Mouse (Mus musculus) bone marrow macrophage, adult 2 months (primary cell): Measurements from ENCODE around the gene 6030452D12Rik. TPM values are rescaled to one million over a fixed set of nuclear protein-coding genes. Genes with fewer than 3 reads are reported as not detected.

Experiments used
- H3K27ac ChIP-seq: 2 replicates; pipeline ENCODE4 v1.5.1; 2012; ENCODE audit warnings: low read depth, low read length; ENCODE audit not compliant: insufficient read depth
- H3K4me1 ChIP-seq: 2 replicates; pipeline ENCODE4 v1.6.1; 2012; ENCODE audit warnings: low read length; ENCODE audit not compliant: control insufficient read depth, insufficient read depth
- H3K4me3 ChIP-seq: 2 replicates; pipeline ENCODE4 v1.5.1; 2012; ENCODE audit warnings: mild to moderate bottlenecking, low read length, moderate library complexity; ENCODE audit not compliant: insufficient read depth
- CTCF ChIP-seq: IDR thresholded peaks from 2 replicates; pipeline ENCODE4 v1.5.1; 2012; ENCODE audit warnings: low read depth, mild to moderate bottlenecking, low read length, moderate library complexity
- POLR2A ChIP-seq: IDR thresholded peaks from 2 replicates; pipeline ENCODE4 v1.6.1; 2012; ENCODE audit warnings: mild to moderate bottlenecking, low read depth, low read length, borderline replicate concordance
- polyA plus RNA-seq: library from polyadenylated mRNA; stranded (reverse); fragments of >200 nt; gene quantifications from 2 replicates; pipeline ENCODE4 v1.2.4, GENCODE M21; 2012; ENCODE audit not compliant: missing spikeins, insufficient read depth, insufficient read length

Gene 6030452D12Rik
- not detected in 2 replicates for polyA plus RNA-seq

DNA sequence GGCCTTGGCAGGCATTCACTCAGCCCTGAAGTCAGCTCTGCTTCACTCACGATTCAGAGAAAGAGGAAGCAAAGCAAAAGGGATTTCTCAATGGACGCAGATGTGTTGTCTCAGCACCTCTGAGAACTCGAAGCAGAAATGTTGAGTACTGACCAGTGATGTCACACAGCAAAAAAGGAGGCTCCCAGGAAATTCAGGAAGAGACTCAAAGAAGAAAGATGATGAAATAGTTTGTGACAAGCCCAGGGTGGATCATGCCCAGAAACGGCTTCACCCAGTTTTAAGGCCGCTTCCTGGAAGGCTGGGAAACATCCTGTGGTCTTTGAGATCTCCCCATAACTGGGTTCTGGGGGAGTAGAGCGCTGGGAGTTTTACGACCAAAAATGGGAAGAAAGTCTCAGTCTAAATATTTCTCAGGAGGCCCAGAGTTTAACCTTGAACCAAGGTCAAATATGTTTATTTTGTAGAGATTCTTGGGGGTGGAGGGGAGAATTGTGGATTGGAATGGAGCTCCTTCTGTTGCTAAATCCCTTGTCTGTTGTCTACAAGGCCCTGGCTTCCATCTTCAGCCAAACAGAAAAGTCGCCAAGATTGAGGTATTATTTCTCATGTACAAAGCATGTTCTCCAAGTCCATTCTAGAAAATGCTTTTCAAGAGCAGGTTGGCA lies at the start of gene 6030452D12Rik:
Gene 6030452D12Rik (plus strand): TSS at position 505 of the 668 bp plus-strand sequence.
- H3K27ac ChIP-seq = peak within 1 kb of the TSS; percentile 7
- TF ChIP-seq POLR2A = no peak
- no peak for TF ChIP-seq CTCF
- peaks cover 21% of the 10 kb centered on the region for H3K4me1 ChIP-seq
- H3K4me3 ChIP-seq = no peak within 1 kb of the TSS

DNA sequence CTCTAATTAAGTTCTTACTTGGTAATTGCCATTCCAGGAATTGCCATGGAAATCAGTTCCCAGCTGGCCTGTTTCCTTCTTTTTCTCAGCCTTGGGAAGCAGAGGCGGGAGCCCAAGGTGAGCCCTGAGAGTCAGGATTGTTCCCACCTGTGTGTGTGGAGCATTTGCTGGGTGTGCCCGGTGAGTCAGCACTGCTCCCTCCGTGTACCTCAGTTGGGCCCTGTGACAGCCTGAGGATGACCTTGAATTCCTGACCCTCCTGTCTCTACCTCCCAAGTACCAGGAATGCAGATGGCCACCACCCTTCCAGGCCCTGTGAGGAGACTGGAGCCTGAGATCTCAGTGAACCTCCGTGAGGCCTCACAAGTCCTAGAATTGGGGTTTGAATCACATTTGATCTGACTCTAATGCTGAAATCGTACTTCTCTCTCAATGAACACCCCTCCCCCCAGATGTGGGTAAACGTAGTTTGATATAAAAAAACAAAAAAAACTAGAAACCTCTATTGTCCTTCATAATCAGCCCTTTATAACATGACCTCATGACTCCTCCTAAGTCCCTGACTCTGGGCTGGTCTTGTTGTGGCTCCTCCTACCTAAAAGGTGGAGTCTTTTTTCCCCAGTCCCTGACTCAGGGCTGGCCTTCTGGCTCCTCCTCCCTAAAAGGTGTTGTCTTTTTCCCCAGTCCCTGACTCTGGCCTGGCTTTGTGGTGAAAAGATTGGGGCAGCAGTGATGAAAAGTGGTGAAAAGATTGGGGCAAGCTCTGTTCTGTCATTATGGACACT lies 48.8 kb upstream of the 6030452D12Rik start:
- Histone ChIP-seq H3K27ac (no peak overlapping the region), H3K4me1 (no peaks in the 10 kb centered on the region), H3K4me3 (no peak overlapping the region)
- TF ChIP-seq CTCF (no peak), POLR2A (no peak)

DNA sequence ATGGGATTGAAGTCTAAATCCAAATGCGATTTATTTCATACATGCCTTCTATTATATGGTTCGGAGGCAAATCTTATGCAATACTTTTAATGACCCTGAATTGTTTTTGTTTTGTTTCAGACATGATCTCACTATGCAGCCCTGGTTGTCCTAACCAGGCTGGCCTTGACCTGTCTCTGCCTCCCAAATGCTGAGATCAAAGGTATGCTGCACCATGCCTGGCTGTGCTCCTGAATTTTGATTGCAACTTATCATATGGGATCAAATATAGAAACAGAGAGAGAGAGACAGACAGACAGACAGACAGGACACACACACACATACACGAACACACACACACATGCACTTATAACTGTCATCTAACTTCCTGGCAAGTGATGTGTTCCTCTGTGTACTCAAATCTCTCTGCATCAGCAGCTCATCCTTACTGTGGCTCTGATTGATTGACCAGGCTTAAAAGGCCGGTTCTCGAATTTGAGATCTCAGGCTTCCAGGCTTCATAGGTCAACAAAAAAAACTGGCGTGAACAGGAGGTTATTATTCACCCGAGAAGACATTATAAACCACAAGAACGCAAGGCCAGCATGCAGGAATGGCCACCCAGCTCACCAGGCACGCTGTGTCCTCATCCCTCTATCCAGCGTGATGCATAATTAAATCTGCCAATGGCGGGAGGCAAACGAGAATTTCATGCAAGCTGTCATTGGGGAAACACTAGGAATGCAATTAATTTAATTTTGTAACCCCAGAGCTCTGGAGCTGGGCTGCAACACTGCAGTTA lies 47.4 kb upstream of the 6030452D12Rik start:
- TF ChIP-seq CTCF = no peak
- no peak for TF ChIP-seq POLR2A
- Histone ChIP-seq H3K4me1 (no peaks in the 10 kb centered on the region), H3K4me3 (no peak overlapping the region), H3K27ac (no peak overlapping the region)

GRCm38 (mm10) chr8:106454036-106454435 lies 46.3 kb upstream of the 6030452D12Rik start:
- H3K27ac ChIP-seq = no peak overlapping the region
- H3K4me3 ChIP-seq = no peak overlapping the region
- H3K4me1 ChIP-seq = no peaks in the 10 kb centered on the region
- no peak for TF ChIP-seq POLR2A
- TF ChIP-seq CTCF = no peak

DNA sequence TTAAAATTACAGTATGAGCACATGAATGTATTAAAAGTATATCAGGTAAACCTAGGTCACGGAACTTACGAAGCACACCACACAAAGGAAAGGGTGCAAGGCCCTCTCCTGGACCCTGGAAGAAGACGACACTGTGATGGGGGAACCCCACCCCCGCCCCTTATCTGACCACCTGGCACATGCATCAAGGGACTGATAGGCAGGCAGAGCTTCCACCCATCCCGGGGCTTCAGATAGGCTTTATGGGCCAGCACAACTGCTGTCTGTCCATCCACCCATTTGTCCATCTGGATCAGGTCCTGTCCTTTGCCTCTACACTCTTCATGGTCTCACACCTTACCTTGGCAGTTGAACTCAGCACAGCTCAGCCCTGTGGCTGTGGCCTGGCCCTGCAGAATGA lies 38.2 kb upstream of the 6030452D12Rik start:
- TF ChIP-seq CTCF (no peak), POLR2A (no peak)
- H3K4me1 ChIP-seq = no peaks in the 10 kb centered on the region
- H3K4me3 ChIP-seq = no peak overlapping the region
- no peak overlapping the region for H3K27ac ChIP-seq

- TF ChIP-seq POLR2A (no peak), CTCF (no peak)
- Histone ChIP-seq H3K4me1 (no peaks in the 10 kb centered on the region), H3K27ac (no peak overlapping the region), H3K4me3 (no peak overlapping the region)
These were observed 36.5 kb upstream of the 6030452D12Rik start for GRCm38 (mm10) chr8:106463795-106464194.

DNA sequence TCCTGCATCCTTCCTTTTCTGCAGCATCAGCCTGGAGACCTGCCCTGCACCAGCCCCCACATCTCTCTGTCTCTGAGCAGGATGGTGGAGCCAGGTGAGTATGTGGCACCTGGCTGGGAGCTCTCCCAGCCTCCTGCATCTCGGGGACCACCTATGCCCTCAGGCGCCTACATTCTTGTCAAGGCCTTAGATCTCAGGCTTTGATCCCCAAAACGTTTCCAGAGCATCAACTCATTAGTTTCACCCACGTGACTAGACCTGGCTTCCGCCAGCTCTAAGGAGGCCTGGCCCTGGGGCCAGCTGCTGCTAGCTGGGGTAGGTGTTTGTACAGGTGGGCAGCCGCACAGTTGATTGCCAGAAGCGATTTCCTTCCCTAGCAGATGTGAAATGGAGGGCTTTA lies 30.8 kb upstream of the 6030452D12Rik start:
- H3K4me3 ChIP-seq = no peak overlapping the region
- TF ChIP-seq POLR2A = no peak
- TF ChIP-seq CTCF = no peak
- no peaks in the 10 kb centered on the region for H3K4me1 ChIP-seq
- no peak overlapping the region for H3K27ac ChIP-seq

DNA sequence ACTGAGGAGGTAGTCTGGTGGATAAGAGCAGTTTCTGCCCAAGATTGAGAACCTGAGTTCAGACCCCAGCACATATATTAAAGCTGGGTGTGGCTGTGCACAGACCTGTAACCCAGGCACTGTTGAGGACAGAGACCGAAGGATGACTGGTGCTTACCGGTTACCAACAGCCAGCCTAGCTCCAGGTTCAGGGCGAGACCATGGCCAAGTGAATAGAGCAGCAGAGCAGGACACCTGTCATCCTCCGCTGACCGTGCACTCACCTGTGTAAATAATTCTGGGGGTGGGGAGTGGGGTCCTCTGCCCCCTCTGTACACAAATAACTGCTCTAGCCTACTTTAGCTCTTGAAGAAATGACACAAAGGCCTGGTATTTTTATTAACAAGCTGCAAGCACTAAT lies 26.3 kb upstream of the 6030452D12Rik start:
- TF ChIP-seq POLR2A = no peak
- no peak for TF ChIP-seq CTCF
- no peaks in the 10 kb centered on the region for H3K4me1 ChIP-seq
- H3K27ac ChIP-seq = no peak overlapping the region
- H3K4me3 ChIP-seq = no peak overlapping the region

DNA sequence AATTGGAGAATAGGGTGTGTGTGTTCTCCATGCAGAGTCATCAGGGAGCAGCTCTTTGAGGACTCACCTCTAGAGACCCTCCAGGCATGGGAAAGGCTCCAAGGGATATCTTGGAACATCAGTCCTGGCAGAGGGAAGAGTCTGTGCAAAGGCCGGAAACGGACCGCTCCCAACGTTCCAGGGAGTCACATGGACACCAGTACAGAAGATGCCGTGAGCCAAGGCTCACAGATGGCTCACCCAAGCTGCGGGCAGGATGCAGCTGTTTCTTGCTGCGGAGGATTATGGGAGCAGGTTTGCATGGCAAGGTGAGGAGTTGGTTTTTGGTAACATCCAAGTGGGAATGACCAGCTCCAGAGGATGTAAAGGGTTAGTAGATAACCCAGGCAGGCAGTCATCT lies 3.9 kb downstream of the 6030452D12Rik start:
- no peak for TF ChIP-seq POLR2A
- TF ChIP-seq CTCF = no peak
- Histone ChIP-seq H3K4me1 (peaks cover 14% of the 10 kb centered on the region), H3K4me3 (no peak overlapping the region), H3K27ac (no peak overlapping the region)
